Mouse (Mus musculus) sigmoid colon, adult 10 weeks (tissue): ENCODE results near the gene Smg7. TPM values are rescaled to one million over a fixed set of nuclear protein-coding genes. Genes with fewer than 3 reads are reported as not detected.

Experiments used
- polyA plus RNA-seq: library from polyadenylated mRNA; stranded (reverse); fragments of 350-450 nt; fragmentation: Illumina TruSeq; extraction: RNeasy Lipid Tissue Mini Kit (QIAGEN cat#74804); gene quantifications from one replicate; pipeline ENCODE4 v1.2.3, GENCODE M21; 2014; ENCODE audit warnings: low read depth, low replicate concordance

Smg7 gene
- 50.0 TPM for polyA plus RNA-seq

GRCm38 (mm10) chr1:152901765-152902664, at the start of gene Smg7:
TSS of gene Smg7 (minus strand) at chr1:152902646.

GRCm38 (mm10) chr1:152799897-152800296, 102.5 kb downstream of the Smg7 start, which contains the start of gene Ncf2:
TSS of gene Ncf2 (plus strand) at chr1:152800194.

Other genes with a start within 250 kb of the Smg7 start
- not detected for gene Apobec4, start 152.1 kb downstream of the Smg7 start, polyA plus RNA-seq
- 6.8 TPM for gene Rgl1, start 136.3 kb downstream of the Smg7 start, polyA plus RNA-seq
- gene Arpc5, start 136.1 kb downstream of the Smg7 start, polyA plus RNA-seq = 591 TPM
- 13.4 TPM for gene Ncf2, start 102.5 kb downstream of the Smg7 start, polyA plus RNA-seq
- 0.98 TPM for gene Nmnat2, start 52.3 kb upstream of the Smg7 start, polyA plus RNA-seq